Mouse (Mus musculus) erythroid progenitor cell, adult 5-6 weeks (primary cell): Measurements from ENCODE around the gene Vmn2r19. TPM values are rescaled to one million over a fixed set of nuclear protein-coding genes. Genes with fewer than 3 reads are reported as not detected.
A peak's percentile ranks its signal among the peaks of the same experiment; 100 is the strongest.
"Not testable (repeated sequence)": the region's sequence is repeated elsewhere in the genome, so short reads cannot be mapped to it uniquely, and the experiment has no call there.

Experiments
- ATAC-seq: replicated peaks from 2 replicates; pipeline ENCODE4 v1.8.0; 2016; ENCODE audit warnings: moderate number of reproducible peaks, mild to moderate bottlenecking, moderate TSS enrichment, inconsistent platforms; ENCODE audit not compliant: poor library complexity, low FRiP score, severe bottlenecking
- total RNA-seq, 2 experiments: library from RNA; stranded (forward) in 1 of 2; stranded (reverse) in 1 of 2; fragments of 150-400 nt in 1 of 2; fragments of 186-747, 209-891 nt in 1 of 2; gene quantifications; 2 replicates each; pipeline versions ENCODE4 v1.2.3 to v1.2.4; 2015 to 2017; ENCODE audit warnings: low replicate concordance in 2 of 2

Gene Vmn2r19
- total RNA-seq (2015; ENCODE audit: low replicate concordance): not detected in 2 replicates
- total RNA-seq (2017; ENCODE audit: low replicate concordance): not detected in 2 replicates

DNA sequence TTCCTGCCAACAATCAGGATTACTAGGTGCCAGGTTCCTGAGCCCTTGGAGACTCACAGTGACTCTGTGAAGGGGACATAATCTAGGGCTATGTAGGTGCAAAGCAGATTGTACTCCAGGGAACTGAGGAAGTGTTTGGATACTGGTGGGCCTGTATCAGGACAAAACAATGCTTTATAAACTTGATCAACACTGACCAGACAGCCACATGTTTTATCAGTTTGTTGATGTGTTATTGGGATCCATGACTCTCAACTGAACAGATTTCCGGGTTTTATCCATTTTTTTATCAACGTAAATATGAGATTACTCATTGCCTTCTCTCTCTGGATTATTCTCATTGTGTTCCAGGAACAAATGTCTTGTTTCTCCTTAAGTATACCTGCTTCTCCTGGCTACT is at the start of gene Vmn2r19:
TSS of gene Vmn2r19 (plus strand) at position 301 of the 400 bp plus-strand sequence.
- no peak for ATAC-seq

DNA sequence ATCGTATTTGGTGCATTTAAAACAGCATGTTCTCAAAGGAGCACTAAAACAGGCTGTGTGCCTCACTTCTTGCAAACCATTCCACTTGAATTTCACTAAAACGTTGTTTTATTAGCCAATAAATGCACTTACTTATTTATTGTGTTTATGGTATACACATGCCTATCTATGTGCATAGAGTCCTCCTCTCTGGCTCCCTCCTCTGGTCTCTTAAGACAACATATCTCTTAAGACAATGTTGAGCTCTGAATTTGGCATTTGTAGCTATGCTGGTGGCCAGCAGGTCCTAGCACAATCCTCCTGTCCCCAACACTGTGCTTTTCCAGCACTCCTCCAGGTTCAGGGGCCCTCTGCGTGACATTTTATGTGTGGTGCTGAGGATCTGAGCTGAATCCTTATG is 49.2 kb upstream of the Vmn2r19 start:
- ATAC-seq: 0 out of 2 replicates have a peak, but pooled peaks have one; percentile 54

DNA sequence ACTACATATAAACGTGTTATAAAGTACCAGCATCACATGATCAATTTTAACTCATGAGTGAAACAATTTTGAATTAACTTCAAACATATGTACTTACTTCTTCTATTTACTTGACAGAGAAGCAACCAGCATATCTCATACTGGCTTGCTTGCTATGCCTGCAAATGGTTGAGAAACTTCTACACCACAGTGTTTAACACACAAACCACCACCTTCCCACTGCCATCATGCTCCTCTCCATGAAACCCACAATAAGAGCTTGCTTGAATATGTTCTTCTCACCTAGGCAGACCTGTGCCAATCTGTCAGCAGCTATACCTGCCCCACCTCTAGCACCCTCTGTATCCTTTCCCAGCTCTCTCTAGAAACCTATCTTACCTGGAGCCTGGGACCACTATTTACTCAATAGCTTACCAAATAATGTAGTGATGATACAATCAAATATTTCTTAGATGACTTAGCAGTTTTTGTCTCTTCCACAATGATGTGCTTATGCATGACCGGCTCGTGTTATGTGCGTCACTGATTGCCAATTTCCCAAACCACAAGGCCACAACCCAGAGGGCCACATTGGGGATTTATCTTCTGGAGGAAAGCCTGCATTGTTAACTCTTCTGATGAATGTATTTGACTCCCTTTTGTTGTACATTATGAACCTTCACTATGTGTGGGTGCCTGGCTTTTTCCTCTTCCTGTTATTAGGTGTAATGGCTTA is 48.1 kb upstream of the Vmn2r19 start:
- no peak for ATAC-seq

DNA sequence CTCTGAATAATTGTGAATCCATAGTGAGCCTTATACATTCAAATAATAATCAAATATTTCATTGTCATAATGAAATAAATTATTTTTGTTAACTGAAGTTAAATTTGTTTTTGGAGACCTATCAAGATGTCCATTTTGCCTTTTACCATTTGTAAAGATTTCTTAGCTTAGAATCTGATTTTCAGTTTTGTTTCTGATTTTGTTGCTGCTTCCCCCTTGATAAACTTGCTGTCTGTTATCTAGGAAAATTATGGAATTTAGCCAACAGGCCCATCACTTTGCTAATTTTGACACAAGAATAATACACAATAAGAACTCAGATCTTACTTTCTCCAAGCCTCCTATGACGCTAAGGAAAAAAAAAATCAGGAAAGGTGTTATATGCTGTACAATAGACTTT is 47.3 kb upstream of the Vmn2r19 start:
- ATAC-seq: no peak

DNA sequence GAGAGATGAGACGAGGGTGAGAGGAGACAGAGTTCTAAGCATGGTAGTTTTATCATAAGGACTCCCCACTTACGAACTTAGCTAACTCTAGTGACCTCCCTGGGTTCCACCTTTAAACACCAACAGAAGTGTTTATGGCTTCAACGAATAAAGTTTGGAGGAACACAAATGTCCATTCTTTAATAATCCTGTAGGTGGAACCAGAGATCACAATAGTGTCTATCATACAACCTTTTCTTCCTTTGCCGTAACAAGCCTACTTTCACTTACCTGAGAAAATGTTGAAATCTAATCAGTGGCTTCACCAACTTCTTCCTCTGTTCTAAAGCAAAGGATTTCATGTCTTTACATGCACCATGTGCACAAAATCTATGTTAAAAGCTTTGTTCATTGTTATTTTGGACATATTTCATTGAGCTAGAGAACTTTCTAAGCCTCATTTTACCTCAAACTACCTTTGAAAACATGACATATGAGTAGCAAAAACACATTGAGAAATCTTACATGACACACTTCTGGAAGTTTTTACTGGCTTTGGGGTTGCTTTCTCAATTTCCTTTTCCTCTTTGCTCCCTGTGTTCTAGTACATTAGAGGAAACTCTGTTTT is 46.5 kb upstream of the Vmn2r19 start, which contains the start of gene Clec4d:
TSS of gene Clec4d (plus strand) at position 557 of the 607 bp plus-strand sequence.
- ATAC-seq: peak; percentile 64

DNA sequence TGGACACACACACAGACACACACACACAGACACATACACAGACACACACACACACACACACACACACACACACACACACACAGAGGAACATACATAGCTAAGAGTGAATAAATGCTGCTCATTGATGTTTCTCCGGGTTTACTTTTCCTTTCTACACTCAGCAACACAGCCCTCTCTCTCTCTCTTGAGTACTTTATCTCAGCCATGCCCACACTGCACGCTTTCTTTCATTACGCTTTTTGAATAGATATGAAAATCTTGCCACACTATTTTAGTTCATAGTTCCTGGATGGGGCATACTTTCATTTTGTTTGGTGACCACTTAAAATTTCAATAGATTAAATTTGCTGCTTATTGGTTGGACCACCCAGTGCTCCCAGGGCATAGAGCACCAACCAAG is 43.9 kb upstream of the Vmn2r19 start:
- ATAC-seq: no peak

DNA sequence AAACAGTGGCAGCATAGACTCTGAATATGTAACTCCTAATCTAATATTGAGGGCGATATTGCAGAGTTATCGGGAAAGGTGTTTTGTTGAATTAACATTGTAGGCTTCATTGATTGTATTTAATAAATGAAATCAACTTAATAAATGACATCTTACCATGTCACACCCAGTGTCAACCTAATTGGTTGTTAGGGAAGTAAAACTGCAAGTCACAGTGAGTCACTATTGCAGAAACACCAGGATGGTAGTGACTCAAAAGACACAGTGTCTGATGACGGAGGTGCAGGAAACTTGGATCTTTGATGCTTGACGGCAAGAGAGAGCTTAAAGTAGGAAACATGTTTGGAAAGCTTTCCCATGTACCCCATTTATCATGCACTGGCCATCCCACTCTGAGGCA is 42.3 kb upstream of the Vmn2r19 start:
- peak; percentile 74 for ATAC-seq

DNA sequence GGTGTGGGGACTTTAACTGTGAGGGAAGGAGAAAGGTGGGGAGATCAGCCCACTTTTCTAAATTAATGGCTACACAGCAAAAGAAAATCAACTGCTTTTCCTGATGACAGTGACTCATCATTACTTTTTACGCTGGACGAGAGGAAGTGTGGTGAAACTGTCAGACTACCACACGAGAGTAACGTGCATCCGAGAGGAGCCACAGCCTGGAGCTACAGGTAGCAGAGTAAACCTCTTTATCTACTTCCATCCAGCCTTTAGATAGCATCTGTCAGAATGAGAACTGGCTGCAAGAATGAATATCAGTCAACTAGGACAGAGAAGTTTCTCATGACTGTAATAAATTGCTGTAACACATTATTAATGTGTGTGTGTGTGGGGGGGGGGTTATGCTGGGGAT is 41.2 kb upstream of the Vmn2r19 start:
- ATAC-seq: 0 out of 2 replicates have a peak, but pooled peaks have one; percentile 30

DNA sequence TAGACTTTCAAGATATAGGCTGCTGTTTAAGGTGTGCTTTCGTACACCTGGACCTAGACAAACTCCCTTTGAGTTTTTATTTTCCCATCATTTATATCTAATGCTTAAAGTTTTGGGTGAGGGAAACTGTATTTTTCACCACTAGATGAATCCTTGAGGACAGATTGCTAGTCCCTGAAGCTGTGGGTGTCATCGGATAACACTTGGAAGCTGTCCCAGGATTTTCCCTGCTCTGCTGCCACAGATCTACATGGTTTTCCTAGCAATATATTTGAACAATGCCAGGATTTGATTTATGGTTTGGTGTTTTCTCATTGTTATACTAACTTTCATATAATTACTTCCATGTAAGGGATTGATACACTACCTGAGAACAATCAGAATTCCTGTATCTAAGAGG is 28.7 kb upstream of the Vmn2r19 start:
- ATAC-seq: no peak

DNA sequence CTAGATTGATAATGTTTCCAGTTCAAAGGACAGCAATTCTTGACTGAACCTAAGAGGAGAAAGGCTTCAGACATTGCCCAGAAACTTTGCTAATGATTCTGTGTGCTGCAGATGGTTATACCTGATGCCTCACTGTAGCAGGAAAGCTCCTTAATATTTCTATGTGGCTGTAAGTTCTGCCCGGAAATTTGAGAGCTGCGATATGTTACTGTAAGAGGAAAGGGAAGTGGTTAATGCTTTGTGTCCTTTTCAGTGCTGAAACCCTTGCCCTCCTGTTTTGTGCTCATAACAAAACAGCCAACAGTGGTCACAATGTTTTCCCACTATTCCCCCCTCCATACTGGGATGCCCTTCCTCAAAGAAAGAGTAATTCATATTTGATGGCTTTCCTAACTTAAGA is 21.8 kb upstream of the Vmn2r19 start:
- ATAC-seq: no peak

DNA sequence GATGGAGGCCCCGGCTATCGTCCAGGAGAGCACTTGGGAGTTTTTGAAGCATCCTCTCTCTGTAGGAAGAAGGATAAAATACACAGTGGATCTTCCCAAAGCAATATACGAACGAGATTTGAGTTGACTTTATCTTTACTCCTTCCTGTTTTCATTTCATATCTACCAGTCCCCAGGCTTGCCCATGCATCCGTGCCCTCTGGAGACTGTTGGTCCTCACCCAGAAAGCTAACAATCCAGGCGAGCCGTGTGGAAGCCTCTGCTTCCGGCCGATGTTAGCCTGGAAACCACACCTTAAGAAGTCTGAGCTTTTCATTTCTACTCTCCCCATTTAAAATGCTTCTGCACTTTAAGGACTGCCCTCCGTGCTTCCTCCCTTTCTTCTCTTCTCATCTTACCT is 19.2 kb upstream of the Vmn2r19 start:
- ATAC-seq: peak; percentile 16; the same call in 1 of the 2 replicates

DNA sequence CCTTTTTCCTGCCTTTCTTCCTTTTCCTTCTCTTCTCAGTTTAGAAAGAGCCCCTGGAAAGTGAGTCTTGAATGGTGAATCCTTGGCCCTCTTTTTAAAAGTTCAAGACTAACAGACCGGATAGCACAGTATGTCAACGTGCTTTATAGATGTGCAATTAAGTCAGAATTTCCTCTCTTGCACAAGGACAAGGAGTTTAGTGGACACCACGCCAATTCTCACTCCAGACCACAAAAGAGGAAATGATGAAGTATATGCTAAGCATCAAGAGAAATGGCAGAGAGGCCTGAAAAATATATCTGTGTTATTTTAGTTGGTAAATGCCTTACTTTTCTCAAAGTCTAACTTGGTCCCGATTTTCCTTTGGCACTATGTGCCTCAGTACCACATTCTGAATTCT is 18.4 kb upstream of the Vmn2r19 start, which contains the start of gene Clec4e:
TSS of gene Clec4e (minus strand) at position 118 of the 400 bp plus-strand sequence.
- no peak for ATAC-seq

DNA sequence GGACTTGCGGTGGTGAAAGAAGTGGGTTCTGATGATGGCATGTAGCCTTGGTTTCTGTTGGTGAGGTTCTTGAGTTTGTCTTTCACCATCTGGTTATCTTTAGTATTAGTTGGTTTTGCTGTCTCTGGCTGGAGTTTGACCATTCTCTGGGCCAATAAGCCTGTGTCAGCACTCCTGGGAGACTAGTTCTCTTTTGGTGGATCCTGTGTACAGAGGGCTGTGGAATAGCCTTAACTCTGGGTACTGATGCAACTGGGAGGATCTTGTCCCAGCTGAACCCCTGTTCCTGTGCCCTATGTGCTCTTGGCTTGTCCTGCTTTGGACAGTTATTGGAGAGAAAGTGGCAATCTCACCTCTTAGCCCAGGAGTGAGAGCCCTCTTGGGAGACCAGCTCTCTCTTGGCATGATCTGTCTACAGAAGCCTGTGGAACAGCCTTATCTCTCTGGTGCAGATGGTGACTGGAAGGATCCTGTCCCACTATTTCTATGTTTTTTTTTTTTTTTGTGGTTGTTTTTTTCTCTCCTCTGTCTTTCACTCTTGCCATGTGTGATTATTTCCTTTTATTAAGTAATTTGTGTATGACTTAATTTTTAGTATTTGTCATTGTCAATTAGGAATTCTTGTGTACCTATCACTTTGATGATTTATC is 15.3 kb upstream of the Vmn2r19 start:
- ATAC-seq: peak; percentile 89

DNA sequence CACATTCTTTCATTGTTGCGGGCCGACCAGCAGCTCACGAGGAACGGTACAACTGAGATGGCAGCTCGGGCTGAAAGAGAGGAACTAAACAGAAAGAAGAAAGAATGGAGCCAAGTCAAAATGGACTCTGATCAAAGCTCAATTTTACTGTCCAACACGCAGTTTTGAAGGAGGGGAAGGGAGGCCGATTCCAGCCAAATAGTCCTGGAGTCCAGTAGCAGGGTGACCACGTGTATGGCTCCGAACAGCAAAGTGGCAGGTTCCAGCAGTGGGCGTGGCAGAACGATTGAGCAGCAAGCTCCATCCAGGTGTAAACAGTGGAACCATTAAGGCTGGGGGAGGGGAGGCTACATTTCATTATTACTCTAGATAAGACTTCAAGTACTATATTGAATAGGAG is 14.6 kb upstream of the Vmn2r19 start:
- ATAC-seq: not testable (repeated sequence)

DNA sequence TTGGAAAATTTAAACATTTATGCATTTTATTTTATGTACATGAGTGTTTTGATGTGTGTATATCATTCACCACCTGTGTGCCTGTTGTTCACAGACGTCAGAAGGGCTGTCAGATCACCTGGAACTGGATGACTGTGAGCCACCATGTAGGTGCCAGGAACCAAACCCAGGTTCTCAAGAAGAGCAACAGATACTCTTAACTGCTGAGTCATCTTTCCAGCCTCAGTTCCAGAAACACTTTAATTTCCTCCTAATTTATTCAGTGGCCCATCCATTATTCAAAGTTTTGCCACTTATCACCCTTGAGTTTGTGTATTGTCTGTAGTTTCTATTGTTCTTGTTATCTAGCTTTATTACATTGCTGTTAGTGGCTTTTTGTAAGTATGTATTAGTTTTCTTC is 11.4 kb upstream of the Vmn2r19 start:
- peak; percentile 47 for ATAC-seq

DNA sequence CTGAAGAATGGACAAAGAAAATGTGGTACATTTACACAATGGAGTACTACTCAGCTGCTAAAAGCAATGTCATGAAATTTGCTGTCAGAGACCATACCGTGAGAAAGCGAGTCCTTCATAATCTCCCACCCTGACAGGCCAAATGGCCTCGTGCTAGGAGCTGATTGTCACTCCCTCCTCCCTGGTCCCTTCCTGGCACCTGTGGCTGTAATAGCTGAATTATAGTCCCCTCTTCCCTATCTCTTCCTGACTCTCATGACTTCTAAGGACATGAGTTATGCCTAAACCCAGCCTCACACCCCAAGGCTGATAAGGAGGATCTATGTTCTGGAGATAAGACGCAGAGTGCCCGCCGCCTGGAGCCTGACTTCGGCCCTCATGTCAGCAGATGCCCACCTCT is 1.8 kb upstream of the Vmn2r19 start:
- ATAC-seq: not testable (repeated sequence)

DNA sequence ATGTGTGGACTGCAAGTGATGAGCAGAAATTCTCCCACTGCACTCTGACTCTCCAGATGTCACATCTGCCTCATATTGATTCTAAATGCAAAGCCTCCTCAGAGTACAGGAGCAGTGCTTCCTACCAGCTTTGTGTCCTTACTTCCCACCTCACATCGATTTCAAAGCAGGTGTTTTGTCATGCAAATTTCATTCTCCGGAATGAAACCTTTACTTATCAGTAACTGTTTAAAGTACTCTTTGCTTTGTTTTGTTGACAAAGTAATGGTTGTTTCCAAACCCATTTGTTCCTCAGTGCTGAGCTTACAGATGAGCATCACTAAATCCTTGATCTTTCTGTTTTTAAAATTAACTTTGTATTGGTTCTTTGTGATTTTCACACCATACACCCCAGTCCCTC is 24.4 kb downstream of the Vmn2r19 start:
- ATAC-seq: no peak

DNA sequence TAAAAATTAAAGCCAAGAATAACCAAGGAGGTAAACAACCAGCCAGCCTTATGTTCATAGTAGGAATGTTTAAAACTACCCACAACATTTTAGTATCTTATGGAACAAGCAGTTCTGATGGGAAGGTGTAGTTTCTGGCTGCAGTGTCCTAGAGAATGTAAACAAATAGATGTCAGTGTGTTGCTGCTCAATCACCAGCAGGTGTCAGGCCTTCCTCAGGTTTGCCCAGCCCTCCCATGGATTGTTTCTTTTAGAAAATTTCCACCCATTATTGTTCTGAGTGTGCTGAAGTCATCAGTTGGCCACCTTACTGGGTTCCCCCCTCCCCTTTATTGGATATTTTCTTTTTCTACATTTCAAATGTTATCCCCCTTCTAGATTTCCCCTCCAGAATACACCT is 32.0 kb downstream of the Vmn2r19 start:
- 0 out of 2 replicates have a peak, but pooled peaks have one; percentile 53 for ATAC-seq

DNA sequence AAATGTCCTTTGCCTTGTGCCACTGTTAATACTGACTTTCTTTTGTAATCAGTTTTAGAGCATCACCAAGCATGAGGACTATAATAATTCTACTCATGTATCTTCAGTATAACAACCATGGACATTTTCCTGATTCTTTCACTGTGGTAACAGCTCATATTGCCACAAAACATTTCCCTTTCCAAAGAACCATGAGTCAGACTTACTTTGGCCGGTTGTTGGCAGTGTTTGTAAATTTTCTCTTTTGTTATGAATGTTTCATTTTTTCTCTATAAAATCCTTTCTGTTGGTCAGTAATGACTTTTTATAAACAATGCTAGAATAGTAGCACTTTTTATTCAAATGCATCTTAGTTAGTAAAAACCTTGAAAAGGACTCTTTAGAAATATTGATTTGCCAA is 38.0 kb downstream of the Vmn2r19 start:
- ATAC-seq: no peak
